Mouse (Mus musculus): ENCODE results near the gene Sipa1l3. TPM values are rescaled to one million over a fixed set of nuclear protein-coding genes. Genes with fewer than 3 reads are reported as not detected.

The Sipa1l3 gene
- polyA plus RNA-seq, 1 experiment from 2014 or later: 17.6 TPM

- Histone ChIP-seq H3K4me2 (ENCODE audit: low read length) (peak overlapping the region; percentile 1; the same call in 1 of the 2 replicates), H3K27me3 (ENCODE audit: control insufficient read depth, insufficient read depth, low read length) (peaks cover 5% of the 10 kb centered on the region; the same call in 1 of the 2 replicates), H3K4me3 (replicated peaks; ENCODE audit: low read depth, low read length) (no peak overlapping the region), H3K9me3 (ENCODE audit: control insufficient read depth, low read length) (no peaks in the 10 kb centered on the region), H3K36me3 (ENCODE audit: control insufficient read depth, insufficient read depth, low read length) (no peaks in the 10 kb centered on the region), H3K27ac (replicated peaks; ENCODE audit: low read depth, low read length) (peak overlapping the region; percentile 61), H3K9ac (replicated peaks; ENCODE audit: low read length) (0 out of 2 replicates have a peak overlapping the region, but pooled peaks have one; percentile 14), H3K4me1 (ENCODE audit: control insufficient read depth, insufficient read depth, low read length) (peaks cover 28% of the 10 kb centered on the region)
- WGBS: 13% methylated on average over 18 of the region's 18 CpGs
- peak; percentile 68 for DNase-seq
- 0 out of 2 replicates have a peak, but pooled peaks have one; percentile 31 for ATAC-seq (ENCODE audit: low FRiP score, low TSS enrichment)
Measured at GRCm38 (mm10) chr7:29452991-29453741, 65.3 kb downstream of the Sipa1l3 start.

GRCm38 (mm10) chr7:29452381-29452780, 66.1 kb downstream of the Sipa1l3 start:
- Histone ChIP-seq H3K27ac (replicated peaks; ENCODE audit: low read depth, low read length) (peak overlapping the region; percentile 61; the same call in 1 of the 2 replicates), H3K9ac (replicated peaks; ENCODE audit: low read length) (no peak overlapping the region), H3K4me2 (ENCODE audit: low read length) (no peak overlapping the region), H3K4me1 (ENCODE audit: control insufficient read depth, insufficient read depth, low read length) (peaks cover 28% of the 10 kb centered on the region), H3K36me3 (ENCODE audit: control insufficient read depth, insufficient read depth, low read length) (no peaks in the 10 kb centered on the region), H3K9me3 (ENCODE audit: control insufficient read depth, low read length) (no peaks in the 10 kb centered on the region), H3K4me3 (replicated peaks; ENCODE audit: low read depth, low read length) (no peak overlapping the region), H3K27me3 (ENCODE audit: control insufficient read depth, insufficient read depth, low read length) (peaks cover 5% of the 10 kb centered on the region; the same call in 1 of the 2 replicates)
- no peak for DNase-seq
- no peak for ATAC-seq (ENCODE audit: low FRiP score, low TSS enrichment)
- WGBS: 91% methylated on average over 6 of the region's 6 CpGs

GRCm38 (mm10) chr7:29450175-29450574, 68.3 kb downstream of the Sipa1l3 start:
- Histone ChIP-seq H3K4me2 (ENCODE audit: low read length) (no peak overlapping the region), H3K9ac (replicated peaks; ENCODE audit: low read length) (no peak overlapping the region), H3K9me3 (ENCODE audit: control insufficient read depth, low read length) (no peaks in the 10 kb centered on the region), H3K4me1 (ENCODE audit: control insufficient read depth, insufficient read depth, low read length) (peaks cover 22% of the 10 kb centered on the region), H3K27me3 (ENCODE audit: control insufficient read depth, insufficient read depth, low read length) (peaks cover 5% of the 10 kb centered on the region; the same call in 1 of the 2 replicates), H3K4me3 (replicated peaks; ENCODE audit: low read depth, low read length) (no peak overlapping the region), H3K36me3 (ENCODE audit: control insufficient read depth, insufficient read depth, low read length) (no peaks in the 10 kb centered on the region), H3K27ac (replicated peaks; ENCODE audit: low read depth, low read length) (no peak overlapping the region)
- DNase-seq (no peak), ATAC-seq (ENCODE audit: low FRiP score, low TSS enrichment) (no peak)
- 85% methylated on average over 5 of the region's 5 CpGs for WGBS

GRCm38 (mm10) chr7:29448830-29449229, 69.6 kb downstream of the Sipa1l3 start:
- WGBS: 94% methylated on average over 6 of the region's 6 CpGs
- Histone ChIP-seq H3K4me2 (ENCODE audit: low read length) (no peak overlapping the region), H3K27ac (replicated peaks; ENCODE audit: low read depth, low read length) (no peak overlapping the region), H3K27me3 (ENCODE audit: control insufficient read depth, insufficient read depth, low read length) (no peaks in the 10 kb centered on the region), H3K9ac (replicated peaks; ENCODE audit: low read length) (no peak overlapping the region), H3K36me3 (ENCODE audit: control insufficient read depth, insufficient read depth, low read length) (no peaks in the 10 kb centered on the region), H3K4me3 (replicated peaks; ENCODE audit: low read depth, low read length) (no peak overlapping the region), H3K4me1 (ENCODE audit: control insufficient read depth, insufficient read depth, low read length) (peaks cover 17% of the 10 kb centered on the region), H3K9me3 (ENCODE audit: control insufficient read depth, low read length) (no peaks in the 10 kb centered on the region)
- DNase-seq: no peak
- ATAC-seq (ENCODE audit: low FRiP score, low TSS enrichment): no peak

- Histone ChIP-seq H3K9me3 (ENCODE audit: control insufficient read depth, low read length) (no peaks in the 10 kb centered on the region), H3K4me1 (ENCODE audit: control insufficient read depth, insufficient read depth, low read length) (peaks cover 1% of the 10 kb centered on the region), H3K27me3 (ENCODE audit: control insufficient read depth, insufficient read depth, low read length) (no peaks in the 10 kb centered on the region), H3K9ac (replicated peaks; ENCODE audit: low read length) (no peak overlapping the region), H3K4me2 (ENCODE audit: low read length) (no peak overlapping the region), H3K27ac (replicated peaks; ENCODE audit: low read depth, low read length) (no peak overlapping the region), H3K36me3 (ENCODE audit: control insufficient read depth, insufficient read depth, low read length) (no peaks in the 10 kb centered on the region), H3K4me3 (replicated peaks; ENCODE audit: low read depth, low read length) (no peak overlapping the region)
- DNase-seq (no peak), ATAC-seq (ENCODE audit: low FRiP score, low TSS enrichment) (no peak)
- 91% methylated on average over 11 of the region's 11 CpGs for WGBS
Measured at GRCm38 (mm10) chr7:29447147-29447829, 71.2 kb downstream of the Sipa1l3 start.

GRCm38 (mm10) chr7:29446156-29446555, 72.3 kb downstream of the Sipa1l3 start:
- H3K4me3 ChIP-seq (replicated peaks; ENCODE audit: low read depth, low read length): no peak overlapping the region
- H3K4me1 ChIP-seq (ENCODE audit: control insufficient read depth, insufficient read depth, low read length): peaks cover 6% of the 10 kb centered on the region; the same call in 1 of the 2 replicates
- H3K27me3 ChIP-seq (ENCODE audit: control insufficient read depth, insufficient read depth, low read length): no peaks in the 10 kb centered on the region
- H3K9me3 ChIP-seq (ENCODE audit: control insufficient read depth, low read length): no peaks in the 10 kb centered on the region
- WGBS: 82% methylated on average over 4 of the region's 4 CpGs
- DNase-seq (no peak), ATAC-seq (ENCODE audit: low FRiP score, low TSS enrichment) (no peak)
- no peaks in the 10 kb centered on the region for H3K36me3 ChIP-seq (ENCODE audit: control insufficient read depth, insufficient read depth, low read length)
- no peak overlapping the region for H3K4me2 ChIP-seq (ENCODE audit: low read length)
- no peak overlapping the region for H3K9ac ChIP-seq (replicated peaks; ENCODE audit: low read length)
- H3K27ac ChIP-seq (replicated peaks; ENCODE audit: low read depth, low read length): no peak overlapping the region

- no peaks in the 10 kb centered on the region for H3K9me3 ChIP-seq (ENCODE audit: control insufficient read depth, low read length)
- no peaks in the 10 kb centered on the region for H3K36me3 ChIP-seq (ENCODE audit: control insufficient read depth, insufficient read depth, low read length)
- no peak overlapping the region for H3K4me2 ChIP-seq (ENCODE audit: low read length)
- ATAC-seq (ENCODE audit: low FRiP score, low TSS enrichment) (no peak), DNase-seq (no peak)
- H3K27ac ChIP-seq (replicated peaks; ENCODE audit: low read depth, low read length): no peak overlapping the region
- no peak overlapping the region for H3K9ac ChIP-seq (replicated peaks; ENCODE audit: low read length)
- peaks cover 6% of the 10 kb centered on the region; the same call in 1 of the 2 replicates for H3K4me1 ChIP-seq (ENCODE audit: control insufficient read depth, insufficient read depth, low read length)
- no peaks in the 10 kb centered on the region for H3K27me3 ChIP-seq (ENCODE audit: control insufficient read depth, insufficient read depth, low read length)
- WGBS: 78% methylated on average over 5 of the region's 5 CpGs
- H3K4me3 ChIP-seq (replicated peaks; ENCODE audit: low read depth, low read length): no peak overlapping the region
Measured at GRCm38 (mm10) chr7:29444527-29444926, 73.9 kb downstream of the Sipa1l3 start.

GRCm38 (mm10) chr7:29444070-29444469, 74.4 kb downstream of the Sipa1l3 start:
- Histone ChIP-seq H3K4me3 (replicated peaks; ENCODE audit: low read depth, low read length) (no peak overlapping the region), H3K4me2 (ENCODE audit: low read length) (no peak overlapping the region), H3K4me1 (ENCODE audit: control insufficient read depth, insufficient read depth, low read length) (peaks cover 6% of the 10 kb centered on the region; the same call in 1 of the 2 replicates), H3K9ac (replicated peaks; ENCODE audit: low read length) (no peak overlapping the region), H3K9me3 (ENCODE audit: control insufficient read depth, low read length) (no peaks in the 10 kb centered on the region), H3K36me3 (ENCODE audit: control insufficient read depth, insufficient read depth, low read length) (no peaks in the 10 kb centered on the region), H3K27ac (replicated peaks; ENCODE audit: low read depth, low read length) (no peak overlapping the region), H3K27me3 (ENCODE audit: control insufficient read depth, insufficient read depth, low read length) (no peaks in the 10 kb centered on the region)
- DNase-seq (no peak), ATAC-seq (ENCODE audit: low FRiP score, low TSS enrichment) (no peak)
- 65% methylated on average over 2 of the region's 2 CpGs for WGBS

All from midbrain, embryonic 14.5 days (tissue).